Mouse (Mus musculus): ENCODE measurements around the gene Fcrl6. TPM values are rescaled to one million over a fixed set of nuclear protein-coding genes. Genes with fewer than 3 reads are reported as not detected.

The Fcrl6 gene
- 0.64 and 1.2 TPM in 2 replicates for polyA plus RNA-seq (2016; fragmentation: Nextera tagmentation; extraction: Ambion mirVana)

DNA sequence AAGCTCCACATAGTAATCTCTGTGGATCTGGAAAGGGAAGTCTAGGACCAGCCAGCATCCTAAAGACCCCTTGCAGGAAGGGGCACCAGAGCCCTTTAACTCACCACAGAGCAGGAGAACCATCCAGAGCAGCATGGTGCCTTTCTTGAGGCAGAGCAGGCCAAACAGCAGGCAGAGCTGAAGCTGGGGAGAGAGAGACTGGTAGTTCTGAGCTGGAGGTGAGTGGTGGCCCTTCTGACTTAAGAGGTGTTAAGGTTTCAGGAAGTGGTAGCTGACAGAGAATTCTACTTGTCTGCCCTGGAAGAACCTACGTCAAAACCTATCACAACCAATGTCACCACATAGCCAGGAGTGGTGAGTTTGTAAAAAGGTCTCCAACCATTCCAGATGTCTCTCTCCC is at the start of gene Fcrl6:
Fcrl6 (minus strand) TSS at position 226 of the 400 bp plus-strand sequence.
- ATAC-seq (ENCODE audit: insufficient number of reproducible peaks, insufficient read depth, low FRiP score, low TSS enrichment, low read depth): no peak
- Histone ChIP-seq H3K9me3 (no peaks in the 10 kb centered on the region), H3K36me3 (no peaks in the 10 kb centered on the region), H3K4me2 (no peak within 1 kb of the TSS), H3K27ac (no peak within 1 kb of the TSS), H3K9ac (replicated peaks) (no peak within 1 kb of the TSS), H3K4me1 (replicated peaks) (no peaks in the 10 kb centered on the region), H3K4me3 (replicated peaks) (no peak within 1 kb of the TSS), H3K27me3 (no peaks in the 10 kb centered on the region)
- 85% methylated on average over 1 of the region's 1 CpGs for WGBS

DNA sequence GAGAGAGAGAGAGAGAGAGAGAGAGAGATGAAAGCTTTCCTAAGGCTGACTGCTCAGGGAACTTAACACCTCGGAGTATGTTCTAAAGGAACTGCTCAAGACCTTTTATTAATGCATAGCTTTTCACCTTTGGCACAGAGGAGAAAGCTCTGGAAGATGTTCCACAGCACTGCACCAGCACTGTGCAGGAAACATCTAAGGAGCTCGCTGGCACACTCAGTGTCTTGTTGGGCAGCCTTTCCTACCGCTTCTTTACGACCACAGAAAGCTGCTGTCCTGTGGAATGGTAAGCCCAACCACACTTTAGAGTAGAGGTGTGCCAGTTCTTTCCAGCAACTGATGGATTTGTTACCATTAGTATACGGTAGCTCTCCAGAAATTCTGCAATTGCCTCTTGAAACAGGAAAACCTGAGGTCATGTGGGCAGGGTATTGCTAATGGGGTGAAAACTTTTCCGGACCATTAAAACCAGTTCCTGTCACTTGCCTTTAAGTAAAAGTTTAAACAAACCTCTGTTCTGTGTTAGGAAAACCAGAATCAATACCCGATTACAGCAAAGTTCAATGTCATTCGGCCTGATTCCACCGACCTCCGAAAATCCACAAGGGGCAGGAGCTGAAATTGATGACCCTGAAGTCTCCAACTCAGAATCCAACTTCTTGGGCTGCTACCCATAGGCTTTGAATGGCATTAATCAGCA is 49.1 kb upstream of the Fcrl6 start:
- Histone ChIP-seq H3K4me1 (replicated peaks) (no peaks in the 10 kb centered on the region), H3K4me3 (replicated peaks) (no peak overlapping the region), H3K36me3 (no peaks in the 10 kb centered on the region), H3K9me3 (no peaks in the 10 kb centered on the region), H3K27ac (no peak overlapping the region), H3K4me2 (no peak overlapping the region), H3K9ac (replicated peaks) (no peak overlapping the region), H3K27me3 (no peaks in the 10 kb centered on the region; the same call in 1 of the 2 replicates)
- 66% methylated on average over 10 of the region's 10 CpGs for WGBS
- ATAC-seq (ENCODE audit: insufficient number of reproducible peaks, insufficient read depth, low FRiP score, low TSS enrichment, low read depth): no peak

DNA sequence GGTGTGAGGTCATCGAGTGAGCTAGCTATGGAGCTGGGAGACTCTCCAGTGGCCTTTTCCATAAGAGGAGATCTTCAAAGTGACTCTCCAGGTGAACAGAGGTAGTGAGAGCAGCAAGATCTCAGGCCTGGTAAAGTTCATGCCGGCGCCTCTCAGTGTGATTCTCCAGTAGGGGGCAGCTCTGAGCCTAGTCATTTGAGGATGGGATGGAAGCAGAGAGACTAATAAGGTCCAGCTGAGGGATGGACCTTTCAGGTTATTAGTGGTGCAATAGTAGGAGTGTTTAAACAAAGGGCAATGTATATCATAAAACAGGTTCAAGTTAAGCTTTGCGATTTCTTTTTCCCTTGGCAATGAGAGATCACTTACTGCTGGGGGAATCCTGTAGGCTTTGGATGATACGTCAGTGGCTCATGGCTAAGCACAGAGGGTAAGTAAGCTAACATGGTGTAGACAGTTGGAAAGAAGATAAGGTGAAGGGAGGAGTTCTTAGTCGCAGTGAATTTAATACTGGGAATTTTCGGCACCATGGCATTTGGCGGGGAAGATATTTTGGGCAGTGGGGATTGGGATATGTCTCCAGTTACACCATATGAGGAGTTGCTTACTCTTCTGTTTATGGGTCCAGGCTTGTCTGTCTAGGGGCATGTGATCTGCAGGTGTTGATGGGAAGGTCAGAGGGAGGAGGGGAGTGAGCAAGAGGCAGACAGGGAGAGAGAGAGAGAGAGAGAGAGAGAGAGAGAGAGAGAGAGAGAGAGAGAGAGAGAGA is 48.4 kb upstream of the Fcrl6 start:
- H3K27ac ChIP-seq: no peak overlapping the region
- ATAC-seq (ENCODE audit: insufficient number of reproducible peaks, insufficient read depth, low FRiP score, low TSS enrichment, low read depth): no peak
- no peak overlapping the region for H3K9ac ChIP-seq (replicated peaks)
- no peaks in the 10 kb centered on the region for H3K9me3 ChIP-seq
- no peaks in the 10 kb centered on the region for H3K36me3 ChIP-seq
- WGBS: 54% methylated on average over 8 of the region's 8 CpGs
- H3K27me3 ChIP-seq: no peaks in the 10 kb centered on the region; the same call in 1 of the 2 replicates
- no peaks in the 10 kb centered on the region for H3K4me1 ChIP-seq (replicated peaks)
- H3K4me3 ChIP-seq (replicated peaks): no peak overlapping the region
- no peak overlapping the region for H3K4me2 ChIP-seq

DNA sequence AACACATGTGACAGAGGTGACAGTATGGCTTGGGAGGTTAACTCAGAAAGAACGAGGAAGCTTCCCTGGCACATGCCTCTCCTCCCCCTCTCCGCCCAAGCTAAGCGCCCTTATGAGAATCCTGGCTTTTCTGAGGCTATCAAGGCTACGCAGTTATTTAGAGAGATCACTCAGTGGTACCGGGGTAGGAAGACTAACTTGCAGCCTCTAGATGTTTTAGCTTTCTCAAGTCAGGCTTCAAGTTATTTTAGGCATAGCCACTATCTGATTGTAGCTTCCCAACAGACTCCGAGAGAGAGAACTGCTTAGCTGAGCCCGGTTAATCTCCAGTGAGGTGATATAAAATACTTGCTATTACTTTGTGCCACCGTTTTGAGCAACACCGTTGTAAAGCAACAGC is 47.0 kb upstream of the Fcrl6 start:
- Histone ChIP-seq H3K4me2 (no peak overlapping the region), H3K27ac (no peak overlapping the region), H3K4me3 (replicated peaks) (no peak overlapping the region), H3K27me3 (no peaks in the 10 kb centered on the region), H3K9ac (replicated peaks) (no peak overlapping the region), H3K9me3 (no peaks in the 10 kb centered on the region), H3K4me1 (replicated peaks) (no peaks in the 10 kb centered on the region), H3K36me3 (no peaks in the 10 kb centered on the region)
- no peak for ATAC-seq (ENCODE audit: insufficient number of reproducible peaks, insufficient read depth, low FRiP score, low TSS enrichment, low read depth)
- WGBS: 76% methylated on average over 9 of the region's 9 CpGs

DNA sequence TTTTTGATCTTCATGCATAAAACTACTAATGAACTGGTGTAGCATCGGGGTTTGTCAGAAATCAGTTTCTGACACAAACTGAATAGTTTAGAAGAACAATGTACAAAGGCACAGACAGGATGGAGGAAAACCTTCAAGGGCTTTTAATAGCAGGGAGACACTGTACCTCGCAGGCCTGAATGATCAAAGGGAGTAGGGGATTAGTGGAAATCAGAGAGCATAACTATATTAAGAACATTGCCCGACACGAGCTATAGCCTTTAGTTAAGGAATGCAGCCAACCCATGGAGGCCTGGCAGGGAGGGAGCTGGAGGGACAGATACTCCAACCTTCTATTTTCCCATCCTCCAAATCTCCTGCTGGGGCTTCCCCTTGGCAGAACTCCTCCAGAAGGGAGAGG is 44.9 kb upstream of the Fcrl6 start:
- no peak for ATAC-seq (ENCODE audit: insufficient number of reproducible peaks, insufficient read depth, low FRiP score, low TSS enrichment, low read depth)
- H3K27ac ChIP-seq: no peak overlapping the region
- no peaks in the 10 kb centered on the region for H3K9me3 ChIP-seq
- no peak overlapping the region for H3K4me3 ChIP-seq (replicated peaks)
- H3K4me1 ChIP-seq (replicated peaks): no peaks in the 10 kb centered on the region
- H3K9ac ChIP-seq (replicated peaks): no peak overlapping the region
- no peaks in the 10 kb centered on the region for H3K27me3 ChIP-seq
- no peaks in the 10 kb centered on the region for H3K36me3 ChIP-seq
- no peak overlapping the region for H3K4me2 ChIP-seq
- 40% methylated on average over 4 of the region's 4 CpGs for WGBS

DNA sequence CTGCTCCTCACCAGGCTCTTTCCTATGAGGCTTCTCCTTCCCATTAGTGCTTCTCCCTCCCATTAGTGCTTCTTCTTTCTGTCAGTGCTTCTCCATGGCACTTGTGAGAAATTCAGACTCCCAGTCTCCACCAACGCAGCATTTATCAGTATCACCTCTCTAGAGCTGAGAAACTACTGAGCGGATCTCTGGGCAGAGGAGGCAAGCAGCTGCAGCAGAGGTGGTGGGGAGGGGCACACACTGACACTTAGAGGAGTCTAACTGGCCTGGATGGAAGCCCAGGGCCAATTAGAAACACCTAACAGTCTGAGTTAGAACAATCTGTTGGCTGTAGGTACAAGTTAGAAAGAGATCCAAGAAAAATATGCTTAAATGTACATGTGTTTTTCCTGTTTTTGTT is 36.4 kb upstream of the Fcrl6 start:
- no peak for ATAC-seq (ENCODE audit: insufficient number of reproducible peaks, insufficient read depth, low FRiP score, low TSS enrichment, low read depth)
- no peak overlapping the region for H3K4me3 ChIP-seq (replicated peaks)
- WGBS: 44% methylated on average over 2 of the region's 2 CpGs
- H3K27me3 ChIP-seq: no peaks in the 10 kb centered on the region
- no peaks in the 10 kb centered on the region for H3K36me3 ChIP-seq
- H3K4me2 ChIP-seq: no peak overlapping the region
- H3K4me1 ChIP-seq (replicated peaks): no peaks in the 10 kb centered on the region
- no peak overlapping the region for H3K9ac ChIP-seq (replicated peaks)
- H3K27ac ChIP-seq: no peak overlapping the region
- no peaks in the 10 kb centered on the region for H3K9me3 ChIP-seq

DNA sequence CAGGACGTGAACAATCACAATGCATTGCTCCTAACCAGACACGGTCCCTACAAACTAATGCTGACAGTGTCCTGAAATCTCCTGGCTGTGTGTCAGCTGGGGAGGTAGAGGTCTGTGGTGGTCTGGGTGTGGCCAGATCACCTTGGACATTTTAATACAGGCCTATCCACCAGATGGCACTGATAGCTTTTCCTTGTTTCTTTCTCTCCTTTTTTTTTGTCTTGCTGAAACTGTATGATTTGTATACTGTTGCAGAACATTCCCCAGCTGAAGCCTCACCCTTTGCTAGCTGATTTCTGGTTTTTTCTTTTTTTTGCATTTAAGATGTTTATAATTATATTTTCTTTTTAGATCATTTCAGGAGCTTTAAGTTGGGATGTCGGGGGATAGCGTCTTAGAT is 35.5 kb upstream of the Fcrl6 start:
- Histone ChIP-seq H3K4me1 (replicated peaks) (no peaks in the 10 kb centered on the region), H3K27ac (no peak overlapping the region), H3K9me3 (no peaks in the 10 kb centered on the region), H3K36me3 (no peaks in the 10 kb centered on the region), H3K4me2 (no peak overlapping the region), H3K9ac (replicated peaks) (no peak overlapping the region), H3K27me3 (no peaks in the 10 kb centered on the region), H3K4me3 (replicated peaks) (no peak overlapping the region)
- WGBS: 70% methylated on average over 4 of the region's 4 CpGs
- no peak for ATAC-seq (ENCODE audit: insufficient number of reproducible peaks, insufficient read depth, low FRiP score, low TSS enrichment, low read depth)

DNA sequence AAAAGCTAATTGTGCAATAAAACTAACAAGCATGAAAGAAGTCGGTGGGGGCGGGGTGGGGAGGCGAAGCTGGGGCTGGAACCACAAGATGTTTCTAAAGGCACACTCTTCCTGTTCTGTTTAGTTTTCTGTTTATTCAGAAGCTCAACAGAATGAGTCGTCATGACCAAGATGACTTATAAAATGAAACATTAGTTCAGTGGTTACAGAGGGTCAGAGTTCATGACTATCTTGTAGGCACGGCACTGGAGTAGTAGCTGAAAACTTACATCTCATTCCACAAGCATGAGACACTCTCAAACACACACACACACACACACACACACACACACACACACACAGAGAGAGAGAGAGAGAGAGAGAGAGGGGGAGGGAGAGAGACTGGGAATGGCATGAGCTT is 33.9 kb upstream of the Fcrl6 start:
- Histone ChIP-seq H3K4me1 (replicated peaks) (no peaks in the 10 kb centered on the region), H3K9ac (replicated peaks) (no peak overlapping the region), H3K4me3 (replicated peaks) (no peak overlapping the region), H3K9me3 (no peaks in the 10 kb centered on the region), H3K36me3 (no peaks in the 10 kb centered on the region), H3K4me2 (no peak overlapping the region), H3K27ac (no peak overlapping the region), H3K27me3 (no peaks in the 10 kb centered on the region)
- 88% methylated on average over 5 of the region's 5 CpGs for WGBS
- no peak for ATAC-seq (ENCODE audit: insufficient number of reproducible peaks, insufficient read depth, low FRiP score, low TSS enrichment, low read depth)

DNA sequence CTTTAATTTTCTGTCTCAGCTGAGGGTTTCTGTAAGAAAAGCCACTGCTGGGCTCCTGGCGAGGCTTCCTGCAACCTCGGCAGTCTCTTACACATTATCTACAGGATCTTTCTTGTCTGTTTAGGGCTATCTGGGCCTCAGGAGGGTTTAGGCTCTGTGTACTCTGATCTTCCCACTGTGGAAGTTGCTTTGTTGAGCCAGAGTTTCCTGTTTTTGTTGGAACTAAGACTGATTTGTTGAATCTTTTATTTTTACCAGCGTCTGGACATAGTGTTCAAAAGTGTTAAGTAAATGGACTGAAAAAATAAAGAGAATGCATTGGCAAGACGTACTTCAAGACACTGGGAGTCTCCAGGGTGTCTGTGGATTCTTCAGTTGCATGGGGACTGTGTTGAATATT is 32.9 kb upstream of the Fcrl6 start:
- H3K9ac ChIP-seq (replicated peaks): no peak overlapping the region
- no peak overlapping the region for H3K27ac ChIP-seq
- ATAC-seq (ENCODE audit: insufficient number of reproducible peaks, insufficient read depth, low FRiP score, low TSS enrichment, low read depth): no peak
- H3K27me3 ChIP-seq: no peaks in the 10 kb centered on the region
- H3K4me3 ChIP-seq (replicated peaks): no peak overlapping the region
- no peaks in the 10 kb centered on the region for H3K36me3 ChIP-seq
- WGBS: 62% methylated on average over 4 of the region's 4 CpGs
- no peaks in the 10 kb centered on the region for H3K4me1 ChIP-seq (replicated peaks)
- no peaks in the 10 kb centered on the region for H3K9me3 ChIP-seq
- no peak overlapping the region for H3K4me2 ChIP-seq

DNA sequence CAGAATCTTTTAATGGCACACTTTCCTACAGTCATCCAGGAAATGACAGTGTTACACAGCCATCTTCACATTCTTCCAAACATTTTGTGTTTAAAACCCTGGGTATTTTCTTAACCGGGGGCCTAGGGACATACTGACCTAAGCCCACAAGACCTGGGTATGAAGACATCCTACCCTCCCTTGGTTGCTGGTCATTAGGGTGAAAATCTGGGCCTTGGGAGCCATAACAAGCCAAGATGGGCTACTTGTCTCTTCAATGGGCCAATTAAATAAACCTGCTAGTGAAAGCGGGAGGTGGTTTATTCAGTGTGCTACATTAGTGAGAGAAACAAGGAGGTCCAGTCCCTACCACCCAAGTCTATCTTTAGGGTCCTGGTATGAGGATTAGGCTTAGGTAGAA is 31.8 kb upstream of the Fcrl6 start:
- no peak overlapping the region for H3K27ac ChIP-seq
- WGBS: 87% methylated on average over 2 of the region's 2 CpGs
- no peak for ATAC-seq (ENCODE audit: insufficient number of reproducible peaks, insufficient read depth, low FRiP score, low TSS enrichment, low read depth)

DNA sequence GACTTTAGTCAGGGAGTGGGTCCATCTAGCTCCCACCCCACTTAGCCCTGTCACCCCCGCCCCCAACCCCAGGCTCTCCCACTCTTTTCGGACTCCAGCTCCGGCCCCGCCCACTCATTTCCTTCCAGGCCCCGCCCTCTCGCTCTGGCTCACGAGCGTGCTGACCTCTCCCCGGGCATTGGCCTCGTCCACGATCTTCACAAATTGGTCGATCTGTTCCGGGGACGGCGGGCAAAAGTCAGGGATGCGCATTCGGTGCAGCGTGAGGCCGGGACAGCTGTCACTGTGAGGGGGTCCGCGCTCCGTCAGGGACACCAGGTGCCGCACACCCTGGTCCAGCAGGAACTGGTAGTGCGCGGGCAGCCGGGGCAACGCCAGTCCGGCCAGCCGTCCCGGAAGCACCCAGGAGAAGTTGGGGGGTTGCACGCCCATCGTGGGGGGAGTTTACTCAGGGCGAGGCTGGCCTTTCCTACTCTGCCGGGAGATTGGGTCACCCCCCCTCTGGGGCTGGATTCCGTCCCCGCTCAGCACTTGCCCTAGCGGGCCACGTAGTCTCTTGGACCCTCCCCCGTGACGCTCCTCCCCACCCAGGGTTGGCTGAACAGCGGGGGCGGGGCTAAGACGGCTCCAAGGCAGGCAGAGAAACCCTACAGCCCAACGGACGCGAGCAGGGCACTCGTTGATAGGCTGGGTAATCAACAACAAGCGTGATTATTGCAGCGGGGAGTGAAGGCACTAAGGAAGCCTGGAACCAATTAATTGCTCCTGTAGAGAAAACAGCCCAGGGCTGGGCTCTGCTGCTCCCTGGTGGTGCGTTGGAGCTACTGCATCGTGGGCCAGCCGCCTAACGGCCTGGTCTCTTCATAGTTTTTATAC is 30.3 kb upstream of the Fcrl6 start, which contains the start of gene Dusp23:
Dusp23 (minus strand) TSS at position 512 of the 876 bp plus-strand sequence.
- peaks cover 11% of the 10 kb centered on the region for H3K4me1 ChIP-seq (replicated peaks)
- H3K4me3 ChIP-seq (replicated peaks): peak within 1 kb of the TSS; percentile 75
- peak within 1 kb of the TSS; percentile 67 for H3K4me2 ChIP-seq
- peak; percentile 98 for ATAC-seq (ENCODE audit: insufficient number of reproducible peaks, insufficient read depth, low FRiP score, low TSS enrichment, low read depth)
- no peaks in the 10 kb centered on the region for H3K9me3 ChIP-seq
- H3K9ac ChIP-seq (replicated peaks): peak within 1 kb of the TSS; percentile 68
- H3K36me3 ChIP-seq: no peaks in the 10 kb centered on the region
- peak within 1 kb of the TSS; percentile 74 for H3K27ac ChIP-seq
- no peaks in the 10 kb centered on the region for H3K27me3 ChIP-seq
- WGBS: under 1% methylated on average over 53 of the region's 53 CpGs

More for the DNA sequence above, 31.8 kb upstream of the Fcrl6 start:
- no peak overlapping the region for H3K9ac ChIP-seq (replicated peaks)
- no peak overlapping the region for H3K4me2 ChIP-seq
- no peaks in the 10 kb centered on the region for H3K27me3 ChIP-seq
- peaks cover 10% of the 10 kb centered on the region for H3K4me1 ChIP-seq (replicated peaks)
- no peaks in the 10 kb centered on the region for H3K36me3 ChIP-seq
- H3K4me3 ChIP-seq (replicated peaks): no peak overlapping the region
- H3K9me3 ChIP-seq: no peaks in the 10 kb centered on the region
